20 mouse cellular contexts compared by ENCODE assay signal in the genomic region with DNA sequence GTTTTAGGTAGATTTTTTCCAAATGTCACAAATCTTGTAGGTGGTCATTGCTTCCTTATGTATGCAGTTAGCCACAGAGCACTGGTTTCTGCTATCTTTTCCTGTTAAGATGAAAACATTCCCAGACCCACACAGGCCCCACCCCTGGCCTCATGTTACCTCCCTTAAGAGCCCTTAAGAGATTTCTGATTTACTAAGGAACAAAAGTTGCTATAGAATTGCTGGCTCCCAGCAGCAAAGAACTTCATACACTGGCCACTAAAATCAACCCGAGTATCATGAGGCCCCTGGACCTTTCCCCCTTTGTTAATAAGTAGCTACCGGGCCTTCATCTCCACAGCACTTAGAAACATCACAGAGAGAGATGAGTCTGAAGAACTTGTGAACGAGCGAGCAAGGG. TPM values are rescaled to one million over a fixed set of nuclear protein-coding genes. Genes with fewer than 3 reads are reported as not detected.
DNase-seq lines count a peak whose midpoint lies in the region; ATAC-seq lines count a peak whose summit lies in the region.
"Had no signal": no experiment of that assay in that cellular context is flagged by ENCODE, and none has a peak within 500 bp of the region (broad histone marks: within the 10 kb centered on the region; RNA-seq: fewer than 3 reads in every experiment).

No protein-coding gene starts in this region.

- no peaks in the 10 kb centered on the region for H3K27me3 ChIP-seq in kidney, embryonic 16.5 days (ENCODE audit: insufficient read depth, low read length)
- peaks cover 8% of the 10 kb centered on the region; the same call in 1 of the 2 replicates for H3K27me3 ChIP-seq in kidney, embryonic 15.5 days
- no peaks in the 10 kb centered on the region for H3K27me3 ChIP-seq in lung, embryonic 15.5 days
- no peaks in the 10 kb centered on the region for H3K27me3 ChIP-seq in lung, embryonic 16.5 days (ENCODE audit: control insufficient read depth, insufficient read depth, low read depth, low read length)
- H3K27me3 ChIP-seq: forebrain, embryonic 15.5 days; hindbrain, embryonic 12.5 days; midbrain, embryonic 12.5 days had no signal

- no peak overlapping the region for H3K27ac ChIP-seq in kidney, embryonic 16.5 days (ENCODE audit: low read length)
- H3K27ac ChIP-seq in kidney, embryonic 15.5 days, result no peak overlapping the region
- peak overlapping the region; percentile 66 for H3K27ac ChIP-seq in lung, embryonic 15.5 days
- peak overlapping the region; percentile 76 for H3K27ac ChIP-seq in lung, embryonic 16.5 days (ENCODE audit: low read length)
- H3K27ac ChIP-seq: forebrain, embryonic 15.5 days; hindbrain, embryonic 12.5 days; limb, embryonic 15.5 days; liver, embryonic 14.5 days; midbrain, embryonic 12.5 days had no signal

- H3K4me3 ChIP-seq in kidney, embryonic 16.5 days (ENCODE audit: low read length), result no peak overlapping the region
- H3K4me3 ChIP-seq in kidney, embryonic 15.5 days (replicated peaks), result no peak overlapping the region
- no peak overlapping the region for H3K4me3 ChIP-seq in lung, embryonic 15.5 days
- H3K4me3 ChIP-seq in lung, embryonic 16.5 days (ENCODE audit: low read length), result no peak overlapping the region; the same call in 1 of the 2 replicates
- H3K4me3 ChIP-seq: forebrain, embryonic 15.5 days; hindbrain, embryonic 12.5 days; limb, embryonic 15.5 days; midbrain, embryonic 12.5 days had no signal

- no peak for DNase-seq in lung, postnatal 4 days
- peak; percentile 62 for DNase-seq in yolk sac, embryonic 10.5 days (ENCODE audit: low spot score)
- no peak for DNase-seq in cerebellum, postnatal 14 days
- no peak for DNase-seq in layer of hippocampus, adult 11-12 months (ENCODE audit: low spot score)
- DNase-seq: adrenal gland, postnatal 14 days; cerebellum, adult 2 months; gastrocnemius, postnatal 10 days; layer of hippocampus, adult 9-11 months; thymus, adult 18-20 months; thymus, postnatal 36 days had no signal

- peaks cover 12% of the 10 kb centered on the region; the same call in 1 of the 2 replicates for H3K4me1 ChIP-seq in kidney, embryonic 16.5 days (ENCODE audit: insufficient read depth, low read length)
- H3K4me1 ChIP-seq in kidney, embryonic 15.5 days, result no peaks in the 10 kb centered on the region; the same call in 1 of the 2 replicates
- H3K4me1 ChIP-seq in lung, embryonic 15.5 days, result peaks cover 24% of the 10 kb centered on the region
- H3K4me1 ChIP-seq in lung, embryonic 16.5 days (replicated peaks; ENCODE audit: control insufficient read depth, insufficient read depth, low read length), result peaks cover 24% of the 10 kb centered on the region
- H3K4me1 ChIP-seq: forebrain, embryonic 15.5 days; hindbrain, embryonic 12.5 days; midbrain, embryonic 12.5 days had no signal

- H3K9me3 ChIP-seq in kidney, embryonic 16.5 days (ENCODE audit: low read length), result no peaks in the 10 kb centered on the region
- H3K9me3 ChIP-seq in kidney, embryonic 15.5 days (replicated peaks), result no peaks in the 10 kb centered on the region
- no peaks in the 10 kb centered on the region for H3K9me3 ChIP-seq in lung, embryonic 15.5 days
- H3K9me3 ChIP-seq in lung, embryonic 16.5 days (ENCODE audit: control insufficient read depth, low read length), result no peaks in the 10 kb centered on the region
- H3K9me3 ChIP-seq: forebrain, embryonic 15.5 days; hindbrain, embryonic 12.5 days; limb, embryonic 15.5 days; midbrain, embryonic 12.5 days had no signal

- WGBS in kidney, embryonic 16.5 days, result 35% methylated on average over 4 of the region's 4 CpGs
- 40% methylated on average over 4 of the region's 4 CpGs for WGBS in kidney, embryonic 15.5 days
- 58% methylated on average over 4 of the region's 4 CpGs for WGBS in lung, embryonic 15.5 days
- 45% methylated on average over 4 of the region's 4 CpGs for whole genome bisulfite sequencing in lung, embryonic 16.5 days

- peak; percentile 53; the same call in 1 of the 2 replicates for ATAC-seq in kidney, embryonic 16.5 days (ENCODE audit: low FRiP score, low TSS enrichment)
- no peak for ATAC-seq in kidney, embryonic 15.5 days (replicated peaks; ENCODE audit: low FRiP score)
- ATAC-seq in lung, embryonic 15.5 days (ENCODE audit: borderline replicate concordance, extremely low read depth, low FRiP score, low TSS enrichment), result no peak
- peak; percentile 50 for ATAC-seq in lung, embryonic 16.5 days (ENCODE audit: low read depth)
- ATAC-seq: forebrain, embryonic 15.5 days had no signal

- no peaks in the 10 kb centered on the region for H3K36me3 ChIP-seq in kidney, embryonic 16.5 days (ENCODE audit: insufficient read depth, low read length)
- no peaks in the 10 kb centered on the region for H3K36me3 ChIP-seq in kidney, embryonic 15.5 days
- no peaks in the 10 kb centered on the region for H3K36me3 ChIP-seq in lung, embryonic 15.5 days
- H3K36me3 ChIP-seq in lung, embryonic 16.5 days (ENCODE audit: control insufficient read depth, insufficient read depth, low read length), result no peaks in the 10 kb centered on the region
- H3K36me3 ChIP-seq: forebrain, embryonic 15.5 days; hindbrain, embryonic 12.5 days; limb, embryonic 15.5 days; midbrain, embryonic 12.5 days had no signal

- H3K9ac ChIP-seq in kidney, embryonic 16.5 days (replicated peaks; ENCODE audit: low read length), result no peak overlapping the region
- H3K9ac ChIP-seq in kidney, embryonic 15.5 days, result no peak overlapping the region
- no peak overlapping the region for H3K9ac ChIP-seq in lung, embryonic 15.5 days
- H3K9ac ChIP-seq in lung, embryonic 16.5 days (ENCODE audit: low read length), result no peak overlapping the region
- H3K9ac ChIP-seq: forebrain, embryonic 15.5 days; hindbrain, embryonic 12.5 days; limb, embryonic 15.5 days; liver, embryonic 14.5 days; midbrain, embryonic 12.5 days had no signal

- H3K4me2 ChIP-seq in kidney, embryonic 16.5 days (replicated peaks; ENCODE audit: low read depth, low read length), result no peak overlapping the region
- H3K4me2 ChIP-seq in kidney, embryonic 15.5 days, result no peak overlapping the region
- H3K4me2 ChIP-seq in lung, embryonic 15.5 days, result no peak overlapping the region
- H3K4me2 ChIP-seq in lung, embryonic 16.5 days (ENCODE audit: low read depth, low read length), result peak overlapping the region; percentile 23; the same call in 1 of the 2 replicates
- H3K4me2 ChIP-seq: forebrain, embryonic 15.5 days; heart, embryonic 11.5 days; hindbrain, embryonic 12.5 days; limb, embryonic 15.5 days; midbrain, embryonic 12.5 days had no signal

RNA-seq across cellular contexts. Expression of a gene that starts 33.2 kb away (rescaled TPM):
- polyA plus RNA-seq in kidney, embryonic 16.5 days (2015; fragmentation: Nextera tagmentation; extraction: Ambion mirVana), result 6.9 and 8.1 TPM in 2 replicates
- polyA plus RNA-seq in kidney, embryonic 15.5 days (2015; fragmentation: Nextera tagmentation; extraction: Ambion mirVana), result 7.5 and 8.0 TPM in 2 replicates
- polyA plus RNA-seq in lung, embryonic 15.5 days (2015; fragmentation: Nextera tagmentation; extraction: Ambion mirVana), result 22.1 and 22.2 TPM in 2 replicates
- polyA plus RNA-seq in lung, embryonic 16.5 days (2015; fragmentation: Nextera tagmentation; extraction: Ambion mirVana), result 15.7 and 16.4 TPM in 2 replicates

RNA-seq across cellular contexts. Expression of a gene that starts 48.1 kb away (rescaled TPM):
- 33.4 and 33.9 TPM in 2 replicates for polyA plus RNA-seq in kidney, embryonic 16.5 days (2015; fragmentation: Nextera tagmentation; extraction: Ambion mirVana)
- polyA plus RNA-seq in kidney, embryonic 15.5 days (2015; fragmentation: Nextera tagmentation; extraction: Ambion mirVana), result 26.5 and 27.0 TPM in 2 replicates
- 47.9 and 51.4 TPM in 2 replicates for polyA plus RNA-seq in lung, embryonic 15.5 days (2015; fragmentation: Nextera tagmentation; extraction: Ambion mirVana)
- polyA plus RNA-seq in lung, embryonic 16.5 days (2015; fragmentation: Nextera tagmentation; extraction: Ambion mirVana), result 57.7 and 61.2 TPM in 2 replicates

Comparison
In these comparisons a context has a peak if more than half of its experiments do, and no peak if none do; other contexts are left out.
1. ATAC-seq: peak in kidney, embryonic 16.5 days (single experiment) and lung, embryonic 16.5 days (single experiment); none in kidney, embryonic 15.5 days (single experiment) and lung, embryonic 15.5 days (single experiment).
2. H3K27ac ChIP-seq: peak in lung, embryonic 15.5 days (single experiment) and lung, embryonic 16.5 days (single experiment); none in kidney, embryonic 16.5 days (single experiment) and kidney, embryonic 15.5 days (single experiment).